Mouse (Mus musculus): ENCODE data around the gene Ptov1.

- TF ChIP-seq CTCF (IDR thresholded peaks at IDR 0.05; ENCODE audit: extremely low read depth, insufficient read length, insufficient replicate concordance, low read depth, low read length) (no peak), POLR2A (IDR thresholded peaks at IDR 0.05; ENCODE audit: low read depth, low read length) (no peak)
These were observed 1.1 kb downstream of the Ptov1 start for GRCm38 (mm10) chr7:44868465-44868864.
